In the genomic region with DNA sequence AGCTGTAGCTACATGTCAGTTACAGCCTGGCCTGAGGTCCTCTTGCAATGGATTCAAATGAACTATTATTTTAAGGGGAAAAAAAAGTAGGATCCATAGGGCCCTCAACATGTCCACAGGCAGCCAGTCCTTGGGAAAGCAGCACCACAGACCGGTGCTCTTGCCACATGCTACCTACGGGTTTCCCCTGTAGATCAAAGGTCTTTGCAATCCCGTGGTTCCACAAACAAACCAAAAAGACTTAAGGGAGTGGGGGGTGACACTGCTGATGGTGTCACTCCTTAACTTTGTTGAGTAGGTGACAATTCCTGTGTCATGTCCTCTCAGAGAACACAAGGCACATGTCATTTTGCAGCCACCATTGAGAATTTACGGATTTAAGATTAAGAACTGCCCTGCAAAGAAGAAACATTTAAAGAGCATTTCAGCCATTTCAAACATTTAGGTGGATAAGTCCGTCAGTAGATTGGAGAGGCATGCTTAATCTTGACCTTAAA, we compare ENCODE assay signal across 8 mouse cellular contexts. TPM values are rescaled to one million over a fixed set of nuclear protein-coding genes. Genes with fewer than 3 reads are reported as not detected.
DNase-seq lines count a peak whose midpoint lies in the region; ATAC-seq and TF ChIP-seq lines count a peak whose summit lies in the region.

No protein-coding gene starts in this region.

- H3K27ac ChIP-seq in gastrocnemius, adult 2 months: no peak overlapping the region
- H3K27ac ChIP-seq in forebrain, embryonic 12.5 days: no peak overlapping the region
- H3K27ac ChIP-seq in liver, embryonic 14.5 days: peak overlapping the region; percentile 5; the same call in 1 of the 2 replicates

- no peak for ATAC-seq in forebrain, embryonic 12.5 days (ENCODE audit: low FRiP score)
- ATAC-seq in liver, embryonic 14.5 days (ENCODE audit: insufficient read depth): no peak
- no peak for ATAC-seq in erythroid progenitor cell, adult 5-6 weeks (replicated peaks; ENCODE audit: low FRiP score, poor library complexity, severe bottlenecking)

- peak overlapping the region; percentile 63 for H3K4me2 ChIP-seq in forebrain, embryonic 12.5 days
- H3K4me2 ChIP-seq in liver, embryonic 14.5 days (ENCODE audit: low read depth): peak overlapping the region; percentile 87

- H3K36me3 ChIP-seq in forebrain, embryonic 12.5 days (replicated peaks): peaks cover 5% of the 10 kb centered on the region
- no peaks in the 10 kb centered on the region for H3K36me3 ChIP-seq in liver, embryonic 14.5 days (replicated peaks; ENCODE audit: control insufficient read depth, insufficient read depth, low read depth)

- DNase-seq in gastrocnemius, adult 2 months: no peak
- no peak for DNase-seq in gastrocnemius, postnatal 14 days
- DNase-seq in 416B (ENCODE audit: low read depth): peak; percentile 52
- DNase-seq in liver, embryonic 14.5 days (ENCODE audit: low read depth in 3 of 3, low spot score in 3 of 3): no peak
- DNase-seq in c-Kit-positive CD71-positive TER-119-positive erythroid progenitor cells, embryonic 14.5 days (ENCODE audit: low spot score): no peak
- DNase-seq in spleen, postnatal 4 days (ENCODE audit: low spot score in 2 of 2): no peak

- intact Hi-C loops in gastrocnemius, adult 2 months (cut with DNase I): no loop called here
- intact Hi-C loops in gastrocnemius, postnatal 14 days (cut with DNase I; ENCODE audit: low total_unique reads): no loop called here

- no peak for TF ChIP-seq EP300 in liver, embryonic 14.5 days (IDR thresholded peaks at IDR 0.05; ENCODE audit: low read depth)

- peak overlapping the region; percentile 78 for H3K4me3 ChIP-seq in gastrocnemius, adult 2 months
- peak overlapping the region; percentile 62 for H3K4me3 ChIP-seq in forebrain, embryonic 12.5 days (replicated peaks)
- peak overlapping the region; percentile 70 to 76 for H3K4me3 ChIP-seq in liver, embryonic 14.5 days (ENCODE audit: insufficient read depth in 1 of 2, low read depth in 2 of 2, low read length in 2 of 2)

- peaks cover 4% of the 10 kb centered on the region; the same call in 1 of the 2 replicates for H3K9me3 ChIP-seq in forebrain, embryonic 12.5 days
- no peaks in the 10 kb centered on the region for H3K9me3 ChIP-seq in liver, embryonic 14.5 days (ENCODE audit: control insufficient read depth, low read length)

- WGBS in forebrain, embryonic 12.5 days: 19% methylated on average over 5 of the region's 5 CpGs
- WGBS in liver, embryonic 14.5 days (ENCODE audit: insufficient replicate concordance): 4% methylated on average over 5 of the region's 5 CpGs

- peaks cover 26% of the 10 kb centered on the region for H3K4me1 ChIP-seq in forebrain, embryonic 12.5 days
- H3K4me1 ChIP-seq in liver, embryonic 14.5 days (replicated peaks; ENCODE audit: control insufficient read depth in 2 of 2, insufficient read depth in 2 of 2, low read length in 1 of 2): peaks cover 6 to 30% of the 10 kb centered on the region in 2 experiments

- no peaks in the 10 kb centered on the region for H3K27me3 ChIP-seq in forebrain, embryonic 12.5 days
- no peaks in the 10 kb centered on the region for H3K27me3 ChIP-seq in liver, embryonic 14.5 days (ENCODE audit: control insufficient read depth, insufficient read depth, low read length)

- no peak for TF ChIP-seq CTCF in gastrocnemius, adult 2 months (IDR thresholded peaks at IDR 0.05)
- no peak for TF ChIP-seq CTCF in liver, embryonic 14.5 days (IDR thresholded peaks at IDR 0.05; ENCODE audit: low read depth)

- H3K9ac ChIP-seq in forebrain, embryonic 12.5 days: peak overlapping the region; percentile 71
- peak overlapping the region; percentile 71 for H3K9ac ChIP-seq in liver, embryonic 14.5 days (replicated peaks)

RNA-seq across cellular contexts. Expression of a gene that starts 1.0 kb away (rescaled TPM):
- total RNA-seq in gastrocnemius, adult 2 months (2021): 1 to 10 TPM; 2.3 to 2.5 TPM
- 1 to 10 TPM; 5.4 to 9.7 TPM for total RNA-seq in gastrocnemius, postnatal 14 days (2021)
- 55.3 and 55.7 TPM in 2 replicates for polyA plus RNA-seq in forebrain, embryonic 12.5 days (2016; fragmentation: Nextera tagmentation; extraction: Ambion mirVana)
- 34.2 and 42.3 TPM in 2 replicates for polyA plus RNA-seq in liver, embryonic 14.5 days (2012; rRNA removed)
- polyA plus RNA-seq in liver, embryonic 14.5 days (2014; fragmentation: Nextera tagmentation; extraction: Ambion mirVana): 99.5 and 116 TPM in 2 replicates
- total RNA-seq in erythroid progenitor cell, adult 5-6 weeks (2015; ENCODE audit: low replicate concordance): 22.2 and 26.7 TPM in 2 replicates
- 6.0 and 14.0 TPM in 2 replicates for total RNA-seq in erythroid progenitor cell, adult 5-6 weeks (2017; ENCODE audit: low replicate concordance)

RNA-seq across cellular contexts. Expression of a gene that starts 13.4 kb away (rescaled TPM):
- 10 to 100 TPM; 17.8 to 21.6 TPM for total RNA-seq in gastrocnemius, adult 2 months (2021)
- 10 to 100 TPM; 18.0 to 25.1 TPM for total RNA-seq in gastrocnemius, postnatal 14 days (2021)
- polyA plus RNA-seq in forebrain, embryonic 12.5 days (2016; fragmentation: Nextera tagmentation; extraction: Ambion mirVana): 93.8 and 97.1 TPM in 2 replicates
- polyA plus RNA-seq in liver, embryonic 14.5 days (2012; rRNA removed): 29.2 and 41.7 TPM in 2 replicates
- 73.9 and 77.8 TPM in 2 replicates for polyA plus RNA-seq in liver, embryonic 14.5 days (2014; fragmentation: Nextera tagmentation; extraction: Ambion mirVana)
- 63.1 and 72.5 TPM in 2 replicates for total RNA-seq in erythroid progenitor cell, adult 5-6 weeks (2015; ENCODE audit: low replicate concordance)
- 20.1 and 72.1 TPM in 2 replicates for total RNA-seq in erythroid progenitor cell, adult 5-6 weeks (2017; ENCODE audit: low replicate concordance)

RNA-seq across cellular contexts. Expression of a gene that starts 13.4 kb away (rescaled TPM):
- total RNA-seq in gastrocnemius, adult 2 months (2021): 10 to 100 TPM; 45.7 to 49.8 TPM
- 10 to 100 TPM; 33.7 to 36.5 TPM for total RNA-seq in gastrocnemius, postnatal 14 days (2021)
- 72.0 and 72.7 TPM in 2 replicates for polyA plus RNA-seq in forebrain, embryonic 12.5 days (2016; fragmentation: Nextera tagmentation; extraction: Ambion mirVana)
- polyA plus RNA-seq in liver, embryonic 14.5 days (2012; rRNA removed): 6.3 and 6.7 TPM in 2 replicates
- 12.6 and 13.2 TPM in 2 replicates for polyA plus RNA-seq in liver, embryonic 14.5 days (2014; fragmentation: Nextera tagmentation; extraction: Ambion mirVana)
- total RNA-seq in erythroid progenitor cell, adult 5-6 weeks (2015; ENCODE audit: low replicate concordance): 2.1 and 2.2 TPM in 2 replicates
- total RNA-seq in erythroid progenitor cell, adult 5-6 weeks (2017; ENCODE audit: low replicate concordance): 0.61 TPM in 1 of 2 replicates, not detected in the other

RNA-seq across cellular contexts. Expression of a gene that starts 37.5 kb away (rescaled TPM):
- total RNA-seq in gastrocnemius, adult 2 months (2021): 100 to 1,000 TPM in 1 of 2 experiments, 10 to 100 TPM in 1; 98.0 to 113 TPM
- 100 to 1,000 TPM; 102 to 113 TPM for total RNA-seq in gastrocnemius, postnatal 14 days (2021)
- 161 and 169 TPM in 2 replicates for polyA plus RNA-seq in forebrain, embryonic 12.5 days (2016; fragmentation: Nextera tagmentation; extraction: Ambion mirVana)
- polyA plus RNA-seq in liver, embryonic 14.5 days (2012; rRNA removed): 24.1 and 28.2 TPM in 2 replicates
- polyA plus RNA-seq in liver, embryonic 14.5 days (2014; fragmentation: Nextera tagmentation; extraction: Ambion mirVana): 55.6 and 57.2 TPM in 2 replicates
- 8.6 and 9.6 TPM in 2 replicates for total RNA-seq in erythroid progenitor cell, adult 5-6 weeks (2015; ENCODE audit: low replicate concordance)
- total RNA-seq in erythroid progenitor cell, adult 5-6 weeks (2017; ENCODE audit: low replicate concordance): 4.0 and 8.1 TPM in 2 replicates

RNA-seq across cellular contexts. Expression of a gene that starts 37.6 kb away (rescaled TPM):
- 10 to 100 TPM; 11.9 to 13.0 TPM for total RNA-seq in gastrocnemius, adult 2 months (2021)
- 10 to 100 TPM; 13.4 to 15.0 TPM for total RNA-seq in gastrocnemius, postnatal 14 days (2021)
- 76.8 and 79.7 TPM in 2 replicates for polyA plus RNA-seq in forebrain, embryonic 12.5 days (2016; fragmentation: Nextera tagmentation; extraction: Ambion mirVana)
- 10.6 and 14.5 TPM in 2 replicates for polyA plus RNA-seq in liver, embryonic 14.5 days (2012; rRNA removed)
- 20.6 and 22.1 TPM in 2 replicates for polyA plus RNA-seq in liver, embryonic 14.5 days (2014; fragmentation: Nextera tagmentation; extraction: Ambion mirVana)
- total RNA-seq in erythroid progenitor cell, adult 5-6 weeks (2015; ENCODE audit: low replicate concordance): 2.5 TPM in 1 of 2 replicates, not detected in the other
- total RNA-seq in erythroid progenitor cell, adult 5-6 weeks (2017; ENCODE audit: low replicate concordance): 7.7 and 10.1 TPM in 2 replicates

Comparison
In these comparisons a context has a peak if more than half of its experiments do, and no peak if none do; other contexts are left out.
1. RNA of a gene that starts 13.4 kb away (total RNA-seq): 45.7 to 49.8 TPM in gastrocnemius, adult 2 months and 33.7 to 36.5 TPM in gastrocnemius, postnatal 14 days; 0.61 to 2.2 TPM in erythroid progenitor cell, adult 5-6 weeks; every median in the first group is over 10 times any median in the second.
2. Peak in every context shown above with its lines, with median percentiles within 50 percentile points of each other: H3K4me3 ChIP-seq.